Comparison of ENCODE assay signal across 8 mouse cellular contexts in genomic region chr19:53925338-53925751, GRCm38 (mm10). TPM values are rescaled to one million over a fixed set of nuclear protein-coding genes. Genes with fewer than 3 reads are reported as not detected.
DNase-seq lines count a peak whose midpoint lies in the region; ATAC-seq and TF ChIP-seq lines count a peak whose summit lies in the region.

No protein-coding gene starts in this region.

- no peak overlapping the region for H3K4me3 ChIP-seq in liver, adult 2 months (ENCODE audit: insufficient read depth, low read depth, low read length)
- H3K4me3 ChIP-seq in liver, embryonic 11.5 days (ENCODE audit: low read depth, low read length): no peak overlapping the region

- H3K4me1 ChIP-seq in liver, adult 2 months (ENCODE audit: control insufficient read depth, insufficient read depth, low read length): no peaks in the 10 kb centered on the region
- no peaks in the 10 kb centered on the region for H3K4me1 ChIP-seq in liver, embryonic 11.5 days (replicated peaks; ENCODE audit: control insufficient read depth, insufficient read depth, low read length)

- no peaks in the 10 kb centered on the region for H3K79me2 ChIP-seq in liver, adult 2 months (ENCODE audit: control insufficient read depth, insufficient read depth, low read length)

- H3K9ac ChIP-seq in liver, adult 2 months (ENCODE audit: low read depth, low read length): no peak overlapping the region
- H3K9ac ChIP-seq in liver, embryonic 11.5 days (ENCODE audit: low read depth, low read length): no peak overlapping the region

- no peak for TF ChIP-seq POLR2A in liver, adult 2 months (IDR thresholded peaks at IDR 0.05; ENCODE audit: extremely low read depth, insufficient read depth, low read length)

- 97% methylated on average over 2 of the region's 2 CpGs for WGBS in liver, adult 2 months
- WGBS in liver, embryonic 11.5 days: 78% methylated on average over 2 of the region's 2 CpGs

- no peaks in the 10 kb centered on the region for H3K27me3 ChIP-seq in liver, adult 2 months (ENCODE audit: control insufficient read depth, insufficient read depth, low read length)
- no peaks in the 10 kb centered on the region for H3K27me3 ChIP-seq in liver, embryonic 11.5 days (replicated peaks; ENCODE audit: control insufficient read depth, insufficient read depth, low read length)

- no peak overlapping the region for H3K4me2 ChIP-seq in liver, embryonic 11.5 days

- H3K9me3 ChIP-seq in liver, embryonic 11.5 days (ENCODE audit: control insufficient read depth, low read length): no peaks in the 10 kb centered on the region

- H3K27ac ChIP-seq in liver, adult 2 months (replicated peaks; ENCODE audit: insufficient read depth, low read depth, low read length): no peak overlapping the region
- no peak overlapping the region for H3K27ac ChIP-seq in liver, embryonic 11.5 days (ENCODE audit: low read depth, low read length)

- peaks cover 55% of the 10 kb centered on the region for H3K36me3 ChIP-seq in liver, adult 2 months (ENCODE audit: control insufficient read depth, insufficient read depth, low read length)
- peaks cover 19% of the 10 kb centered on the region for H3K36me3 ChIP-seq in liver, embryonic 11.5 days (ENCODE audit: control insufficient read depth, insufficient read depth, low read length)

- TF ChIP-seq CTCF in liver, adult 2 months (IDR thresholded peaks at IDR 0.05; ENCODE audit: low read depth, low read length): peak; percentile 43

- DNase-seq in cerebellum, postnatal 14 days: peak; percentile 39 to 73
- DNase-seq in cerebellum, adult 9-11 months: no peak
- DNase-seq in liver, adult 2 months (ENCODE audit: extremely low read depth, low read depth, low spot score): peak; percentile 51
- DNase-seq in liver, embryonic 11.5 days (ENCODE audit: low spot score): no peak
- DNase-seq in adipocyte (ENCODE audit: low spot score): peak; percentile 58
- no peak for DNase-seq in layer of hippocampus, adult 8-10 months (ENCODE audit: low spot score in 2 of 2)
- DNase-seq in adrenal gland, postnatal 10 days: no peak

- no peak for ATAC-seq in liver, embryonic 11.5 days (replicated peaks; ENCODE audit: low FRiP score)
- peak; percentile 96 for ATAC-seq in megakaryocyte progenitor cell, adult 5-6 weeks (replicated peaks; ENCODE audit: poor library complexity)

RNA-seq across cellular contexts. Expression of gene Shoc2, which starts 18.8 kb away (rescaled TPM):
- total RNA-seq in liver, adult 2 months (2014; rRNA removed): 21.8 and 24.1 TPM in 2 replicates
- 8.5 and 9.7 TPM in 2 replicates for polyA plus RNA-seq in liver, adult 2 months (2012; rRNA removed)
- 48.6 and 53.8 TPM in 2 replicates for polyA plus RNA-seq in liver, embryonic 11.5 days (2014; fragmentation: Nextera tagmentation; extraction: Ambion mirVana)
- 47.0 and 55.1 TPM in 2 replicates for total RNA-seq in megakaryocyte progenitor cell, adult 5-6 weeks (2015)
- 43.3 and 44.2 TPM in 2 replicates for total RNA-seq in megakaryocyte progenitor cell, adult 5-6 weeks (2017)
- 10 to 100 TPM; 46.4 to 55.0 (median 50.5) TPM for total RNA-seq in layer of hippocampus, adult 8-10 months (2022)
- 10 to 100 TPM; 41.0 to 41.3 TPM for total RNA-seq in adrenal gland, postnatal 10 days (2021)

RNA-seq across cellular contexts. Expression of gene Bbip1, which starts 19.1 kb away (rescaled TPM):
- total RNA-seq in liver, adult 2 months (2014; rRNA removed): 18.7 and 19.7 TPM in 2 replicates
- 3.0 and 3.8 TPM in 2 replicates for polyA plus RNA-seq in liver, adult 2 months (2012; rRNA removed)
- polyA plus RNA-seq in liver, embryonic 11.5 days (2014; fragmentation: Nextera tagmentation; extraction: Ambion mirVana): 95.9 and 103 TPM in 2 replicates
- 72.9 and 88.8 TPM in 2 replicates for total RNA-seq in megakaryocyte progenitor cell, adult 5-6 weeks (2015)
- total RNA-seq in megakaryocyte progenitor cell, adult 5-6 weeks (2017): 36.2 and 55.0 TPM in 2 replicates
- 10 to 100 TPM; 46.0 to 51.1 (median 49.1) TPM for total RNA-seq in layer of hippocampus, adult 8-10 months (2022)
- 10 to 100 TPM; 25.6 to 26.0 TPM for total RNA-seq in adrenal gland, postnatal 10 days (2021)

RNA-seq across cellular contexts. Expression of gene Pdcd4, which starts 33.3 kb away (rescaled TPM):
- 89.5 and 92.5 TPM in 2 replicates for total RNA-seq in liver, adult 2 months (2014; rRNA removed)
- 16.4 and 17.8 TPM in 2 replicates for polyA plus RNA-seq in liver, adult 2 months (2012; rRNA removed)
- polyA plus RNA-seq in liver, embryonic 11.5 days (2014; fragmentation: Nextera tagmentation; extraction: Ambion mirVana): 48.2 and 50.1 TPM in 2 replicates
- total RNA-seq in megakaryocyte progenitor cell, adult 5-6 weeks (2015): 295 and 305 TPM in 2 replicates
- total RNA-seq in megakaryocyte progenitor cell, adult 5-6 weeks (2017): 358 and 441 TPM in 2 replicates
- total RNA-seq in layer of hippocampus, adult 8-10 months (2022): 100 to 1,000 TPM; 101 to 108 (median 106) TPM
- total RNA-seq in adrenal gland, postnatal 10 days (2021): 100 to 1,000 TPM in 1 of 2 experiments, 10 to 100 TPM in 1; 92.2 to 104 TPM

Comparison
In these comparisons a context has a peak if more than half of its experiments do, and no peak if none do; other contexts are left out.
1. DNase-seq: peak in cerebellum, postnatal 14 days (2 of 2), liver, adult 2 months (single experiment) and adipocyte (single experiment); none in cerebellum, adult 9-11 months (single experiment), liver, embryonic 11.5 days (single experiment), layer of hippocampus, adult 8-10 months (0 of 2) and adrenal gland, postnatal 10 days (single experiment).